Mouse (Mus musculus) heart, postnatal 0 days (tissue): ENCODE measurements around the gene Abcc3. TPM values are rescaled to one million over a fixed set of nuclear protein-coding genes. Genes with fewer than 3 reads are reported as not detected.

Experiments
- ATAC-seq: fragments of 200-750 bp; cut with Nextera tagmentation; 2 replicates; pipeline ENCODE4 v1.8.0; 2017; ENCODE audit warnings: low read depth, moderate number of reproducible peaks, moderate library complexity; ENCODE audit not compliant: insufficient read depth
- DNase-seq: peaks from one replicate; pipeline ENCODE4 v3.0.0-alpha.2; 2016; ENCODE audit warnings: low spot score
- H3K27ac ChIP-seq: fragments of 300-500 bp; sonication (generic); 2 replicates; pipeline ENCODE4 v1.5.1; 2014; ENCODE audit warnings: low read depth, mild to moderate bottlenecking
- H3K27me3 ChIP-seq: fragments of 300-500 bp; sonication (generic); 2 replicates; pipeline ENCODE4 v1.6.1; 2014; ENCODE audit warnings: low read length, mixed read lengths; ENCODE audit not compliant: control insufficient read depth, insufficient read depth
- H3K36me3 ChIP-seq: fragments of 300-500 bp; sonication (generic); replicated peaks from 2 replicates; pipeline ENCODE4 v1.6.1; 2014; ENCODE audit warnings: low read length, mixed read lengths; ENCODE audit not compliant: control insufficient read depth, insufficient read depth
- H3K4me1 ChIP-seq: fragments of 300-500 bp; sonication (generic); 2 replicates; pipeline ENCODE4 v1.6.1; 2014; ENCODE audit warnings: antibody characterized with exemption; ENCODE audit not compliant: control insufficient read depth, insufficient read depth
- H3K4me2 ChIP-seq: fragments of 300-500 bp; sonication (generic); 2 replicates; pipeline ENCODE4 v1.6.1; 2014; ENCODE audit warnings: low read depth, mild to moderate bottlenecking, low read length, moderate library complexity
- H3K4me3 ChIP-seq: fragments of 300-500 bp; sonication (generic); 2 replicates; pipeline ENCODE4 v1.5.1; 2014; ENCODE audit warnings: low read depth, low read length
- H3K9ac ChIP-seq: fragments of 300-500 bp; sonication (generic); replicated peaks from 2 replicates; pipeline ENCODE4 v1.6.1; 2014; ENCODE audit warnings: low read depth, low read length, mixed read lengths
- H3K9me3 ChIP-seq: fragments of 300-500 bp; sonication (generic); replicated peaks from 2 replicates; pipeline ENCODE4 v1.6.1; 2016; ENCODE audit warnings: low read length; ENCODE audit not compliant: control insufficient read depth
- CTCF ChIP-seq: IDR thresholded peaks from 2 replicates; pipeline ENCODE4 v1.5.1; 2016; ENCODE audit warnings: antibody characterized with exemption, control low read depth, low read depth
- EP300 ChIP-seq: IDR thresholded peaks from 2 replicates; pipeline ENCODE4 v1.6.1; 2016; ENCODE audit warnings: antibody characterized with exemption, low read depth
- WGBS: fragments of 180-500 bp; shearing (Covaris S2); extraction: QIAGEN DNeasy Blood & Tissue Kit; methylation state at CpG from one replicate; pipeline ENCODE4 v1.1.7; 2014; 5-methylcytosine and 5-hydroxymethylcytosine counted together
- polyA plus RNA-seq: library from polyadenylated mRNA; unstranded; fragments of >200 nt; fragmentation: Nextera tagmentation; extraction: Ambion mirVana; gene quantifications from 2 replicates; pipeline ENCODE4 v1.2.1, GENCODE M21; 2015
- total RNA-seq: library from RNA; depleted of rRNA; stranded (reverse); fragments of >200 nt; gene quantifications from 2 replicates; pipeline ENCODE4 v1.2.3, GENCODE M21; 2014; ENCODE audit warnings: low replicate concordance; rRNA removed

The Abcc3 gene
- total and polyA plus RNA-seq, 2 experiments from 2014 or later, result 0.72 to 14.5 TPM

DNA sequence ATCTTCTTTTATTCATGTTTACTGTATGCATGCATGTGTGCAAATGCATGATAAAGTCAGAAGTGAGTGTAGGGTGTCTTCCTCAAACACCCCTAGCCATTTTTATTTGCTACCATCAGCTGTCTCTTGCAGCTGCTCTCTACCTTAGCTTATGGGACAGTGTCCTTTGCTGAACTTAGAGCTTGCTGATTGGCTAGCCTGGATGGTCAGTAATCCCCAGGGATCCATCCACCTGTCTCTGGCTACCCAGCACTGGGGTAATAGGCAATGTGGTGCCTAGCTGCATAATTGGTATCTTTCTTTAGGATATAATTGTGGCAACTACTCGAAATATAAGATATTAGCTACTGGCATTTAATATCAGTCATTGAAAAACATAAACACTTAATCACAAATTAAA is 80.1 kb downstream of the Abcc3 start:
- no peak for TF ChIP-seq CTCF
- TF ChIP-seq EP300, result no peak
- DNase-seq (no peak), ATAC-seq (no peak)
- H3K36me3 ChIP-seq, result peaks cover 11% of the 10 kb centered on the region
- H3K4me1 ChIP-seq, result peaks cover 32% of the 10 kb centered on the region
- H3K4me3 ChIP-seq, result no peak overlapping the region
- H3K4me2 ChIP-seq, result no peak overlapping the region
- no peak overlapping the region for H3K9ac ChIP-seq
- H3K27ac ChIP-seq, result no peak overlapping the region
- H3K27me3 ChIP-seq, result no peaks in the 10 kb centered on the region
- no peaks in the 10 kb centered on the region for H3K9me3 ChIP-seq
- 86% methylated on average over 1 of the region's 1 CpGs for WGBS

DNA sequence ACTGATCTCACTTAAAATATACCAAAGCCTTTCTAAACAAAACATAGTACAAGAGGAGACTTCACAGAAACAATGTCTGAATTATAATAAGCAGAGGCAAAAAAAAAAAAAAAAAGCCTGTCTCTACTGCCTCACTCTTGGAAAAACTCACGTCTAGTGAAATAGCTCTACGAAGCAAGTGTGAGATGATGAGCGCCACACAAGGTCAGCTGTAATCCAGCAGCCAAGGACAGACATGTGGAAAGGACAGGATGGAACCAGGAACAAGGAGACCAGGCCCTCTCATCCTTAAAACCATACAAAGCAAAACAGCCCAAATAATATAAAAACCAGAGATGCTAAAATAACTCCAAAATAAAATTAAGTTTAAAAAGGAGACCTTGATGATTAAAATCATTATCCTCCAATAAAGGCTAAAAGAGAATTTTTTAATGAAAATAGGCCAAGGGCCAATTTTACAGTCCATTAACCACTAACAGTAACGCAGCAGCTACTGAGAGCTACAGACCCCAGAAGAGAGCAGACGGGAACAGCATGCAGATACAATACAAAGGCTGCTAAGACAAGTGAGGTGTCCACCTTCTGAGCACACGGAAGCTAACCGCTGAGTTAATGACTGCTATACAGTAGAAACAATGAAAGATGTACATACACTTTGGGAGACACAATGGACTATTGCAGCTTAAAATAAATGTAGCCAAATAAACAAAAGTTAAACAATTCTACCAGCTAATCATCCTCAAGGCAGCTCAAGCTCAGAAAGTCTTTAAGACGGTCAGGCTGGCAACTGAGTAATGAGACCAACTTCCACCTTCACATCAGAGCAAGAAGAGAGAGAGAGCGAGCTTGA is 97.6 kb downstream of the Abcc3 start:
- ATAC-seq (no peak), DNase-seq (no peak)
- Histone ChIP-seq H3K4me1 (no peaks in the 10 kb centered on the region), H3K27me3 (no peaks in the 10 kb centered on the region), H3K36me3 (peaks cover 93% of the 10 kb centered on the region), H3K9ac (no peak overlapping the region), H3K9me3 (no peaks in the 10 kb centered on the region), H3K4me3 (no peak overlapping the region), H3K4me2 (no peak overlapping the region), H3K27ac (no peak overlapping the region)
- 70% methylated on average over 9 of the region's 9 CpGs for WGBS
- TF ChIP-seq CTCF (no peak), EP300 (no peak)

Other genes with a start within 250 kb of the Abcc3 start
- gene Tob1, start 181.5 kb downstream of the Abcc3 start, total RNA-seq, result 20.3 and 42.6 TPM in 2 replicates
- 69.3 and 72.5 TPM in 2 replicates for gene Tob1, start 181.5 kb downstream of the Abcc3 start, polyA plus RNA-seq
- 0.76 and 2.7 TPM in 2 replicates for gene Wfikkn2, start 147.0 kb downstream of the Abcc3 start, total RNA-seq
- 1.6 and 1.7 TPM in 2 replicates for gene Wfikkn2, start 147.0 kb downstream of the Abcc3 start, polyA plus RNA-seq
- gene Gm21885, start 111.1 kb downstream of the Abcc3 start, total RNA-seq, result not detected in 2 replicates
- gene Gm21885, start 111.1 kb downstream of the Abcc3 start, polyA plus RNA-seq, result 0.15 and 0.30 TPM in 2 replicates
- gene Luc7l3, start 71.0 kb downstream of the Abcc3 start, total RNA-seq, result 17.9 and 29.2 TPM in 2 replicates
- gene Luc7l3, start 71.0 kb downstream of the Abcc3 start, polyA plus RNA-seq, result 49.2 and 51.9 TPM in 2 replicates
- gene Ankrd40, start 65.0 kb downstream of the Abcc3 start, total RNA-seq, result 164 and 181 TPM in 2 replicates
- gene Ankrd40, start 65.0 kb downstream of the Abcc3 start, polyA plus RNA-seq, result 53.7 and 54.6 TPM in 2 replicates
- 29.6 and 46.2 TPM in 2 replicates for gene Cacna1g, start 81.2 kb upstream of the Abcc3 start, total RNA-seq
- gene Cacna1g, start 81.2 kb upstream of the Abcc3 start, polyA plus RNA-seq, result 6.9 and 7.4 TPM in 2 replicates
- gene Spata20, start 93.2 kb upstream of the Abcc3 start, total RNA-seq, result not detected in 2 replicates
- gene Spata20, start 93.2 kb upstream of the Abcc3 start, polyA plus RNA-seq, result 0.30 and 0.56 TPM in 2 replicates
- 32.5 and 44.4 TPM in 2 replicates for gene Epn3, start 107.0 kb upstream of the Abcc3 start, total RNA-seq
- gene Epn3, start 107.0 kb upstream of the Abcc3 start, polyA plus RNA-seq, result 11.4 and 13.3 TPM in 2 replicates
- 3.2 and 4.7 TPM in 2 replicates for gene Mycbpap, start 128.7 kb upstream of the Abcc3 start, total RNA-seq
- gene Mycbpap, start 128.7 kb upstream of the Abcc3 start, polyA plus RNA-seq, result 3.5 and 3.7 TPM in 2 replicates
- gene Rsad1, start 156.3 kb upstream of the Abcc3 start, total RNA-seq, result 14.5 and 17.7 TPM in 2 replicates
- 9.2 and 9.8 TPM in 2 replicates for gene Rsad1, start 156.3 kb upstream of the Abcc3 start, polyA plus RNA-seq
- not detected in 2 replicates for gene Chad, start 172.1 kb upstream of the Abcc3 start, total RNA-seq
- 0.36 and 4.4 TPM in 2 replicates for gene Chad, start 172.1 kb upstream of the Abcc3 start, polyA plus RNA-seq
- 6.6 and 8.9 TPM in 2 replicates for gene Acsf2, start 208.9 kb upstream of the Abcc3 start, total RNA-seq
- 2.6 and 2.7 TPM in 2 replicates for gene Acsf2, start 208.9 kb upstream of the Abcc3 start, polyA plus RNA-seq
- 71.9 and 73.3 TPM in 2 replicates for gene Lrrc59, start 236.8 kb upstream of the Abcc3 start, total RNA-seq
- gene Lrrc59, start 236.8 kb upstream of the Abcc3 start, polyA plus RNA-seq, result 62.2 and 67.0 TPM in 2 replicates